Mouse (Mus musculus) right cerebral cortex, postnatal 4 days (tissue): ENCODE data around the gene Ptprm.

Source experiments
- DNase-seq: peaks from one replicate; pipeline ENCODE4 v3.0.0-alpha.2; 2022

The Ptprm gene

GRCm38 (mm10) chr17:67209676-67210344 is 144.4 kb downstream of the Ptprm start:
- DNase-seq, result no peak

GRCm38 (mm10) chr17:67208600-67208999 is 145.7 kb downstream of the Ptprm start:
- DNase-seq, result no peak

GRCm38 (mm10) chr17:67206984-67207383 is 147.3 kb downstream of the Ptprm start:
- DNase-seq, result no peak

GRCm38 (mm10) chr17:67201151-67201550 is 153.1 kb downstream of the Ptprm start:
- DNase-seq, result no peak

- DNase-seq, result no peak
Measured at GRCm38 (mm10) chr17:67193728-67194127, 160.5 kb downstream of the Ptprm start.

- no peak for DNase-seq
Measured at GRCm38 (mm10) chr17:67188514-67188913, 165.7 kb downstream of the Ptprm start.

- DNase-seq, result no peak
Measured at GRCm38 (mm10) chr17:67186879-67187278, 167.4 kb downstream of the Ptprm start.

- no peak for DNase-seq
Measured at GRCm38 (mm10) chr17:67185942-67186341, 168.3 kb downstream of the Ptprm start.

- DNase-seq, result no peak
Measured at GRCm38 (mm10) chr17:67179446-67179845, 174.8 kb downstream of the Ptprm start.

GRCm38 (mm10) chr17:67178686-67179265 is 175.5 kb downstream of the Ptprm start:
- no peak for DNase-seq

GRCm38 (mm10) chr17:67175836-67176235 is 178.4 kb downstream of the Ptprm start:
- no peak for DNase-seq

GRCm38 (mm10) chr17:67171353-67171752 is 182.9 kb downstream of the Ptprm start:
- no peak for DNase-seq

- DNase-seq, result no peak
Measured at GRCm38 (mm10) chr17:67170696-67171095, 183.6 kb downstream of the Ptprm start.

- no peak for DNase-seq
Measured at GRCm38 (mm10) chr17:67165876-67166275, 188.4 kb downstream of the Ptprm start.

GRCm38 (mm10) chr17:67159611-67160010 is 194.6 kb downstream of the Ptprm start:
- DNase-seq, result no peak

- DNase-seq, result no peak
Measured at GRCm38 (mm10) chr17:67157089-67157752, 197.0 kb downstream of the Ptprm start.

- DNase-seq, result no peak
Measured at GRCm38 (mm10) chr17:67152218-67152617, 202.0 kb downstream of the Ptprm start.

- no peak for DNase-seq
Measured at GRCm38 (mm10) chr17:67150441-67150840, 203.8 kb downstream of the Ptprm start.

- DNase-seq, result no peak
Measured at GRCm38 (mm10) chr17:67142183-67142756, 212.0 kb downstream of the Ptprm start.

- peak; percentile 29 for DNase-seq
Measured at GRCm38 (mm10) chr17:67140502-67140901, 213.8 kb downstream of the Ptprm start.

GRCm38 (mm10) chr17:67138981-67139380 is 215.3 kb downstream of the Ptprm start:
- no peak for DNase-seq

- DNase-seq, result no peak
Measured at GRCm38 (mm10) chr17:67136876-67137275, 217.4 kb downstream of the Ptprm start.

GRCm38 (mm10) chr17:67136421-67136820 is 217.8 kb downstream of the Ptprm start:
- peak; percentile 32 for DNase-seq

- no peak for DNase-seq
Measured at GRCm38 (mm10) chr17:67134235-67134634, 220.0 kb downstream of the Ptprm start.
